Mouse (Mus musculus): ENCODE data around the gene Tra2a. TPM values are rescaled to one million over a fixed set of nuclear protein-coding genes. Genes with fewer than 3 reads are reported as not detected.

Tra2a gene
- total and polyA plus RNA-seq, 3 experiments = 85.2 to 108 TPM; not detected in 1

- Histone ChIP-seq H3K4me1 (ENCODE audit: control insufficient read depth in 1 of 2, insufficient read depth in 2 of 2, low read length in 2 of 2) (peaks cover 16 to 26% of the 10 kb centered on the region in 2 experiments; a peak in 3 of 4 replicates), H3K27ac (ENCODE audit: control insufficient read depth, low read depth, low read length) (peak overlapping the region; percentile 88), H3K9ac (ENCODE audit: control insufficient read depth, low read depth, low read length, poor library complexity, severe bottlenecking) (peak overlapping the region; percentile 96), H3K4me3 (ENCODE audit: control insufficient read depth in 1 of 2, insufficient read depth in 1 of 2, low read depth in 2 of 2, low read length in 2 of 2) (peak overlapping the region; percentile 93), H3K36me3 (ENCODE audit: control insufficient read depth in 1 of 2, insufficient read depth in 2 of 2, low read length in 2 of 2) (peaks cover 2 to 37% of the 10 kb centered on the region in 2 experiments; a peak in 3 of 4 replicates), H3K79me2 (ENCODE audit: control insufficient read depth, insufficient read depth, low read length, poor library complexity) (peaks cover 49% of the 10 kb centered on the region), H3K27me3 (ENCODE audit: control insufficient read depth in 1 of 2, insufficient read depth in 2 of 2, low read length in 2 of 2) (no peaks in the 10 kb centered on the region), H3K9me3 (replicated peaks; ENCODE audit: insufficient read depth, low read length) (no peaks in the 10 kb centered on the region)
- 0 out of 2 replicates have a peak, but pooled peaks have one; percentile 1 for TF ChIP-seq SIN3A (IDR thresholded peaks at IDR 0.05; ENCODE audit: low read length)
- no peak for TF ChIP-seq BHLHE40 (IDR thresholded peaks at IDR 0.05; ENCODE audit: borderline replicate concordance, low read depth, low read length)
- DNase-seq (ENCODE audit: low read depth, low spot score) = peak; percentile 69
These were observed 569 bp downstream of the Tra2a start for GRCm38 (mm10) chr6:49263081-49263846.

GRCm38 (mm10) chr6:49262421-49262820 lies 1.4 kb downstream of the Tra2a start:
- peak; percentile 26; the same call in 1 of the 2 replicates for TF ChIP-seq SIN3A (IDR thresholded peaks at IDR 0.05; ENCODE audit: low read length)
- TF ChIP-seq MAX (IDR thresholded peaks at IDR 0.05; ENCODE audit: low read length) = no peak
- TF ChIP-seq USF2 (IDR thresholded peaks at IDR 0.05; ENCODE audit: borderline replicate concordance in 1 of 2, insufficient read depth in 1 of 2, low read depth in 1 of 2, low read length in 2 of 2) = no peak
- peak; percentile 22; the same call in 1 of the 2 replicates for TF ChIP-seq CHD1 (IDR thresholded peaks at IDR 0.05; ENCODE audit: low read depth, low read length)
- Histone ChIP-seq H3K9ac (ENCODE audit: control insufficient read depth, low read depth, low read length, poor library complexity, severe bottlenecking) (peak overlapping the region; percentile 96), H3K4me3 (ENCODE audit: control insufficient read depth in 1 of 2, insufficient read depth in 1 of 2, low read depth in 2 of 2, low read length in 2 of 2) (peak overlapping the region; percentile 93), H3K4me1 (ENCODE audit: control insufficient read depth in 1 of 2, insufficient read depth in 2 of 2, low read length in 2 of 2) (peaks cover 16 to 26% of the 10 kb centered on the region in 2 experiments; a peak in 3 of 4 replicates), H3K9me3 (replicated peaks; ENCODE audit: insufficient read depth, low read length) (no peaks in the 10 kb centered on the region), H3K27me3 (ENCODE audit: control insufficient read depth in 1 of 2, insufficient read depth in 2 of 2, low read length in 2 of 2) (no peaks in the 10 kb centered on the region), H3K27ac (ENCODE audit: control insufficient read depth, low read depth, low read length) (no peak overlapping the region), H3K36me3 (ENCODE audit: control insufficient read depth in 1 of 2, insufficient read depth in 2 of 2, low read length in 2 of 2) (peaks cover 2 to 43% of the 10 kb centered on the region in 2 experiments; a peak in 3 of 4 replicates), H3K79me2 (ENCODE audit: control insufficient read depth, insufficient read depth, low read length, poor library complexity) (peaks cover 58% of the 10 kb centered on the region)
- peak; percentile 40 for DNase-seq (ENCODE audit: low read depth, low spot score)

GRCm38 (mm10) chr6:49259711-49260110 lies 4.1 kb downstream of the Tra2a start:
- Histone ChIP-seq H3K79me2 (ENCODE audit: control insufficient read depth, insufficient read depth, low read length, poor library complexity) (peaks cover 68% of the 10 kb centered on the region), H3K4me1 (ENCODE audit: control insufficient read depth in 1 of 2, insufficient read depth in 2 of 2, low read length in 2 of 2) (peaks cover 16 to 26% of the 10 kb centered on the region in 2 experiments; a peak in 3 of 4 replicates), H3K9me3 (replicated peaks; ENCODE audit: insufficient read depth, low read length) (no peaks in the 10 kb centered on the region), H3K27ac (ENCODE audit: control insufficient read depth, low read depth, low read length) (no peak overlapping the region), H3K4me3 (ENCODE audit: control insufficient read depth in 1 of 2, insufficient read depth in 1 of 2, low read depth in 2 of 2, low read length in 2 of 2) (no peak overlapping the region; a peak in 1 of 4 replicates), H3K36me3 (ENCODE audit: control insufficient read depth in 1 of 2, insufficient read depth in 2 of 2, low read length in 2 of 2) (peaks cover 4 to 47% of the 10 kb centered on the region in 2 experiments; a peak in 3 of 4 replicates), H3K27me3 (ENCODE audit: control insufficient read depth in 1 of 2, insufficient read depth in 2 of 2, low read length in 2 of 2) (no peaks in the 10 kb centered on the region), H3K9ac (ENCODE audit: control insufficient read depth, low read depth, low read length, poor library complexity, severe bottlenecking) (no peak overlapping the region)
- TF ChIP-seq SIN3A (IDR thresholded peaks at IDR 0.05; ENCODE audit: low read length) (0 out of 2 replicates have a peak, but pooled peaks have one; percentile 0), JUND (IDR thresholded peaks at IDR 0.05; ENCODE audit: low read depth, low read length) (no peak)
- DNase-seq (ENCODE audit: low read depth, low spot score) = no peak
